Mouse (Mus musculus) CD4-positive naive resting alpha-beta T cell, adult 76 days (primary cell): ENCODE data around the gene Saa1. TPM values are rescaled to one million over a fixed set of nuclear protein-coding genes. Genes with fewer than 3 reads are reported as not detected.

Experiments
- total RNA-seq: library from RNA; stranded (reverse); gene quantifications from one replicate; pipeline ENCODE4 v1.2.4, GENCODE M21; 2023

Saa1 gene
- total RNA-seq: not detected

GRCm38 (mm10) chr7:46742880-46743279 lies at the start of gene Saa1:
Gene Saa1, minus strand, starts transcription at chr7:46742980.

GRCm38 (mm10) chr7:46751490-46751889 lies 8.7 kb upstream of the Saa1 start, which contains the start of gene Saa2:
Gene Saa2, plus strand, starts transcription at chr7:46751790.

GRCm38 (mm10) chr7:46732458-46732857 lies 10.3 kb downstream of the Saa1 start, which contains the start of gene Saa4:
Gene Saa4, minus strand, starts transcription at chr7:46732603.

GRCm38 (mm10) chr7:46715600-46715999 lies 27.2 kb downstream of the Saa1 start, which contains the start of gene Saa3:
Gene Saa3, minus strand, starts transcription at chr7:46715700.

GRCm38 (mm10) chr7:46710390-46710844 lies 32.4 kb downstream of the Saa1 start, which contains the start of gene Saal1:
Gene Saal1, minus strand, starts transcription at chr7:46710680.

Other genes starting within 250 kb of the Saa1 start
- gene Sergef, start 103.2 kb downstream of the Saa1 start, total RNA-seq: 22.1 TPM
- not detected for gene Tph1, start 70.4 kb downstream of the Saa1 start, total RNA-seq
- gene Saal1, start 32.3 kb downstream of the Saa1 start, total RNA-seq: 12.7 TPM
- gene Saa3, start 27.3 kb downstream of the Saa1 start, total RNA-seq: not detected
- not detected for gene Saa4, start 10.4 kb downstream of the Saa1 start, total RNA-seq
- not detected for gene Saa2, start 8.8 kb upstream of the Saa1 start, total RNA-seq
- gene Hps5, start 53.1 kb upstream of the Saa1 start, total RNA-seq: 41.2 TPM
- gene Gtf2h1, start 53.1 kb upstream of the Saa1 start, total RNA-seq: 61.1 TPM
- 259 TPM for gene Ldha, start 98.5 kb upstream of the Saa1 start, total RNA-seq
- not detected for gene Ldhc, start 118.2 kb upstream of the Saa1 start, total RNA-seq
- gene Tsg101, start 177.0 kb upstream of the Saa1 start, total RNA-seq: 67.9 TPM
- 7.9 TPM for gene Uevld, start 215.5 kb upstream of the Saa1 start, total RNA-seq
- gene Gm9999, start 240.6 kb upstream of the Saa1 start, total RNA-seq: not detected